Mouse (Mus musculus): ENCODE results near the gene Pfdn6. TPM values are rescaled to one million over a fixed set of nuclear protein-coding genes. Genes with fewer than 3 reads are reported as not detected.
A peak's percentile ranks its signal among the peaks of the same experiment; 100 is the strongest.

Gene Pfdn6
- total and polyA plus RNA-seq, 2 experiments from 2014 or later = 25.2 to 168 TPM

GRCm38 (mm10) chr17:33928251-33928947, 11.7 kb downstream of the Pfdn6 start:
- H3K4me3 ChIP-seq (ENCODE audit: low read length) = peak overlapping the region; percentile 89
- ATAC-seq (no peak), DNase-seq (ENCODE audit: low spot score) (no peak)
- peak overlapping the region; percentile 100 for H3K4me2 ChIP-seq (ENCODE audit: low read depth, low read length)
- no peaks in the 10 kb centered on the region for H3K9me3 ChIP-seq (ENCODE audit: low read length)
- TF ChIP-seq CTCF (IDR thresholded peaks at IDR 0.05; ENCODE audit: low read depth) = no peak
- H3K4me1 ChIP-seq (ENCODE audit: insufficient read depth, low read length) = no peaks in the 10 kb centered on the region
- peaks cover 12% of the 10 kb centered on the region; the same call in 1 of the 2 replicates for H3K36me3 ChIP-seq (ENCODE audit: insufficient read depth, low read length)
- no peaks in the 10 kb centered on the region for H3K27me3 ChIP-seq (ENCODE audit: insufficient read depth, low read length)
- no peak overlapping the region for H3K27ac ChIP-seq
- WGBS = 62% methylated on average over 21 of the region's 21 CpGs
- H3K9ac ChIP-seq (replicated peaks; ENCODE audit: low read length) = peak overlapping the region; percentile 86

- Histone ChIP-seq H3K4me3 (ENCODE audit: low read length) (no peak overlapping the region), H3K4me1 (ENCODE audit: insufficient read depth, low read length) (no peaks in the 10 kb centered on the region), H3K27me3 (ENCODE audit: insufficient read depth, low read length) (no peaks in the 10 kb centered on the region), H3K9ac (replicated peaks; ENCODE audit: low read length) (no peak overlapping the region), H3K9me3 (ENCODE audit: low read length) (no peaks in the 10 kb centered on the region), H3K27ac (no peak overlapping the region), H3K36me3 (ENCODE audit: insufficient read depth, low read length) (peaks cover 7% of the 10 kb centered on the region; the same call in 1 of the 2 replicates), H3K4me2 (ENCODE audit: low read depth, low read length) (no peak overlapping the region)
- no peak for TF ChIP-seq CTCF (IDR thresholded peaks at IDR 0.05; ENCODE audit: low read depth)
- no peak for DNase-seq (ENCODE audit: low spot score)
- 75% methylated on average over 17 of the region's 17 CpGs for WGBS
- no peak for ATAC-seq
Observed at GRCm38 (mm10) chr17:33926207-33926932, 13.8 kb downstream of the Pfdn6 start.

- no peak overlapping the region for H3K4me3 ChIP-seq (ENCODE audit: low read length)
- peaks cover 7% of the 10 kb centered on the region; the same call in 1 of the 2 replicates for H3K36me3 ChIP-seq (ENCODE audit: insufficient read depth, low read length)
- H3K9me3 ChIP-seq (ENCODE audit: low read length) = no peaks in the 10 kb centered on the region
- 84% methylated on average over 21 of the region's 21 CpGs for WGBS
- no peaks in the 10 kb centered on the region for H3K4me1 ChIP-seq (ENCODE audit: insufficient read depth, low read length)
- no peak overlapping the region for H3K4me2 ChIP-seq (ENCODE audit: low read depth, low read length)
- H3K27ac ChIP-seq = no peak overlapping the region
- no peaks in the 10 kb centered on the region for H3K27me3 ChIP-seq (ENCODE audit: insufficient read depth, low read length)
- ATAC-seq (no peak), DNase-seq (ENCODE audit: low spot score) (no peak)
- no peak overlapping the region for H3K9ac ChIP-seq (replicated peaks; ENCODE audit: low read length)
- peak; percentile 21; the same call in 1 of the 2 replicates for TF ChIP-seq CTCF (IDR thresholded peaks at IDR 0.05; ENCODE audit: low read depth)
Observed at GRCm38 (mm10) chr17:33925406-33926116, 14.6 kb downstream of the Pfdn6 start.

GRCm38 (mm10) chr17:33924577-33925283, 15.4 kb downstream of the Pfdn6 start:
- ATAC-seq = no peak
- Histone ChIP-seq H3K27ac (no peak overlapping the region), H3K4me1 (ENCODE audit: insufficient read depth, low read length) (no peaks in the 10 kb centered on the region), H3K9me3 (ENCODE audit: low read length) (no peaks in the 10 kb centered on the region), H3K4me3 (ENCODE audit: low read length) (no peak overlapping the region), H3K27me3 (ENCODE audit: insufficient read depth, low read length) (no peaks in the 10 kb centered on the region), H3K4me2 (ENCODE audit: low read depth, low read length) (no peak overlapping the region), H3K36me3 (ENCODE audit: insufficient read depth, low read length) (peaks cover 7% of the 10 kb centered on the region; the same call in 1 of the 2 replicates), H3K9ac (replicated peaks; ENCODE audit: low read length) (no peak overlapping the region)
- 77% methylated on average over 10 of the region's 10 CpGs for WGBS
- TF ChIP-seq CTCF (IDR thresholded peaks at IDR 0.05; ENCODE audit: low read depth) = peak; percentile 72
- peak; percentile 53 for DNase-seq (ENCODE audit: low spot score)

GRCm38 (mm10) chr17:33921361-33921760, 18.8 kb downstream of the Pfdn6 start:
- Histone ChIP-seq H3K4me2 (ENCODE audit: low read depth, low read length) (no peak overlapping the region), H3K27me3 (ENCODE audit: insufficient read depth, low read length) (no peaks in the 10 kb centered on the region), H3K9ac (replicated peaks; ENCODE audit: low read length) (no peak overlapping the region), H3K4me1 (ENCODE audit: insufficient read depth, low read length) (0 out of 2 replicates have a peak, but pooled peaks cover 5% of the 10 kb centered on the region), H3K9me3 (ENCODE audit: low read length) (no peaks in the 10 kb centered on the region), H3K36me3 (ENCODE audit: insufficient read depth, low read length) (no peaks in the 10 kb centered on the region), H3K27ac (no peak overlapping the region), H3K4me3 (ENCODE audit: low read length) (no peak overlapping the region)
- DNase-seq (ENCODE audit: low spot score) = no peak
- WGBS = 86% methylated on average over 7 of the region's 7 CpGs
- ATAC-seq = no peak
- TF ChIP-seq CTCF (IDR thresholded peaks at IDR 0.05; ENCODE audit: low read depth) = no peak

All from hindbrain, postnatal 0 days (tissue).